Mouse (Mus musculus) liver, embryonic 16.5 days (tissue): ENCODE measurements at regions not wholly inside any gene's neighbourhood (a gene's known extent, or its start where the extent isn't known, plus 50 kb on each side); places are given as distances from the start of the nearest gene placed in this dataset.
"Not testable (repeated sequence)": the region's sequence is repeated elsewhere in the genome, so short reads cannot be mapped to it uniquely, and the experiment has no call there.

Experiments
- ATAC-seq: fragments of 200-750 bp; cut with Nextera tagmentation; 2 replicates; pipeline ENCODE4 v1.8.0; 2017; ENCODE audit warnings: low read depth, mild to moderate bottlenecking, moderate number of reproducible peaks, moderate library complexity
- H3K27ac ChIP-seq: fragments of 300-500 bp; sonication (generic); 2 replicates; pipeline ENCODE4 v1.5.1; 2014; ENCODE audit warnings: mild to moderate bottlenecking, low read length
- H3K27me3 ChIP-seq: fragments of 300-500 bp; sonication (generic); 2 replicates; pipeline ENCODE4 v1.6.1; 2014; ENCODE audit warnings: low read depth, low read length, mixed read lengths; ENCODE audit not compliant: control insufficient read depth, insufficient read depth
- H3K36me3 ChIP-seq: fragments of 300-500 bp; sonication (generic); 2 replicates; pipeline ENCODE4 v1.6.1; 2014; ENCODE audit warnings: mild to moderate bottlenecking; ENCODE audit not compliant: control insufficient read depth, insufficient read depth
- H3K4me1 ChIP-seq: fragments of 300-500 bp; sonication (generic); 2 replicates; pipeline ENCODE4 v1.6.1; 2014; ENCODE audit warnings: low read depth, low read length, mixed read lengths; ENCODE audit not compliant: control insufficient read depth
- H3K4me2 ChIP-seq: fragments of 300-500 bp; sonication (generic); 2 replicates; pipeline ENCODE4 v1.6.1; 2014; ENCODE audit warnings: low read depth, low read length, mixed read lengths
- H3K4me3 ChIP-seq: fragments of 300-500 bp; sonication (generic); 2 replicates; pipeline ENCODE4 v1.5.1; 2014; ENCODE audit warnings: low read depth, mild to moderate bottlenecking, low read length
- H3K9ac ChIP-seq: fragments of 300-500 bp; sonication (generic); 2 replicates; pipeline ENCODE4 v1.6.1; 2014; ENCODE audit warnings: low read depth, low read length
- H3K9me3 ChIP-seq: fragments of 300-500 bp; sonication (generic); replicated peaks from 2 replicates; pipeline ENCODE4 v1.6.1; 2016; ENCODE audit warnings: low read length; ENCODE audit not compliant: control insufficient read depth
- WGBS: fragments of 180-500 bp; shearing (Covaris S2); extraction: QIAGEN DNeasy Blood & Tissue Kit; methylation state at CpG from one replicate; pipeline ENCODE4 v1.1.7; 2014; ENCODE audit not compliant: insufficient replicate concordance; 5-methylcytosine and 5-hydroxymethylcytosine counted together

DNA sequence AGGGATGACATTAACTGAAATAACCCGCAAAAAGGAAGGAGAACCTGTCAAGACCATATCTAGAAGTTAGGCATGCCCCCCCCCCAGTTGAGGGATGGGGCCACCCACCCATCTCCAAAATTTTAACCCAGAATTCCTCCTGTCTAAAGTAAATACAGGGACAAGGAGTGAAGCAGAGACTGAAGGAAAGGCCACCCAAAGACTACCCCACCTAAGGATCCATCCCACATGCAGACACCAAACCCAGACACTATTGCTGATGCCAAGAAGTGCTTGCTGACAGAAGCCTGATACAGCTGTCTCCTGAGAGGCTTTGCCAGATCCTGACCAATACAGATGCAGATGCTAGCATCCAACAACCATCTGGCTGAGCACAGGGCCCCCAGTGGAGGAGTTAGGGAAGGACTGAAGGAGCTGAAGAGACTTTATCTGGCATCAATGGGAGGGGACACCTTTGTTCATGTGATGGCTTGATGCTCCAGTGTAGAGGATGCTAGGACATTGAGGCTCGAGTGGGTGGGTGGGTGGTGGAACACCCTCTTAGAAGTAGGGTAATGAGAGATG lies 379.2 kb upstream of the Ercc4 start:
- not testable (repeated sequence) for H3K27ac ChIP-seq, ATAC-seq, H3K9ac ChIP-seq, H3K9me3 ChIP-seq, H3K4me3 ChIP-seq, H3K27me3 ChIP-seq, H3K36me3 ChIP-seq, H3K4me1 ChIP-seq, H3K4me2 ChIP-seq
- WGBS, result 46% methylated on average over 2 of the region's 2 CpGs

DNA sequence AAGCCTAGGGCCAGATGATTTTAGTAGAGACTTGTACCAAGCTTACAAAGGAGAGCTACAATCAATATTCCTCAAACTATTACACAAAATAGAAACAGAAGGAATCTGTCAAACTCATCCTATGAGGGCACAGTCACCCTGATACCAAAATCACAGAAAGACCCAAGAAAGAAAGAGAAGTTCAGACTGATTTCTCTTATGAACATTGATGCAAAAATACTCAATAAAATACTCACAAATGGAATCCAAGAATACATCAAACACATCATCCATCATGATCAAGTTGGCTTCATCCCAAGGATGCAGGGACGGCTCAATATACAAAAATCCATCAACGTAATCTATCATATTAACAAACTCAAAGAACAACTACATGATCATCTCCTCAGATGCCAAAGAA lies 377.9 kb upstream of the Ercc4 start:
- H3K4me3 ChIP-seq, result no peak overlapping the region
- 64% methylated on average over 2 of the region's 2 CpGs for WGBS
- no peaks in the 10 kb centered on the region for H3K36me3 ChIP-seq
- H3K9ac ChIP-seq, result no peak overlapping the region
- no peaks in the 10 kb centered on the region for H3K27me3 ChIP-seq
- no peaks in the 10 kb centered on the region for H3K4me1 ChIP-seq
- no peak overlapping the region for H3K27ac ChIP-seq
- no peak overlapping the region for H3K4me2 ChIP-seq
- ATAC-seq, result no peak
- no peaks in the 10 kb centered on the region for H3K9me3 ChIP-seq

DNA sequence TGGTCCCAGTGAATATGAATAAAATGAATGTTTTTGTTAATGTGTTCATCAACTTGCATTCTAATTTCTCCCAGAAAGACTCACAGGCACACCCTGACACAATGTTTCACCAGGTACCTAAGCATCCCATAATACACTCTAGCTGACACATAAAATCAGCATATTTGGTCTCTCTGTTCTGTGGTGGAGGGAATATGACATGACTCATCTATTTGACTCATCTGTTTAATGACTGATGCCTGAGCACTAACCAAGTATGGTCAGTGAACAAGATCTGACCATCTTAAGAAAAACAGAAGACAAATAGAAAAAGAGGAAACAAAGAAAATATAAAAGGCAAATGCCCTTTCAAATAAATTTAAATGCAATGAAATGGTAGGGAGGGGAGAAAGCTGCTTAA lies 367.0 kb upstream of the Ercc4 start:
- H3K36me3 ChIP-seq, result no peaks in the 10 kb centered on the region
- H3K27me3 ChIP-seq, result no peaks in the 10 kb centered on the region
- H3K4me3 ChIP-seq, result no peak overlapping the region
- no peaks in the 10 kb centered on the region for H3K9me3 ChIP-seq
- no peak for ATAC-seq
- H3K4me1 ChIP-seq, result no peaks in the 10 kb centered on the region
- no peak overlapping the region for H3K9ac ChIP-seq
- H3K4me2 ChIP-seq, result no peak overlapping the region
- no peak overlapping the region for H3K27ac ChIP-seq

DNA sequence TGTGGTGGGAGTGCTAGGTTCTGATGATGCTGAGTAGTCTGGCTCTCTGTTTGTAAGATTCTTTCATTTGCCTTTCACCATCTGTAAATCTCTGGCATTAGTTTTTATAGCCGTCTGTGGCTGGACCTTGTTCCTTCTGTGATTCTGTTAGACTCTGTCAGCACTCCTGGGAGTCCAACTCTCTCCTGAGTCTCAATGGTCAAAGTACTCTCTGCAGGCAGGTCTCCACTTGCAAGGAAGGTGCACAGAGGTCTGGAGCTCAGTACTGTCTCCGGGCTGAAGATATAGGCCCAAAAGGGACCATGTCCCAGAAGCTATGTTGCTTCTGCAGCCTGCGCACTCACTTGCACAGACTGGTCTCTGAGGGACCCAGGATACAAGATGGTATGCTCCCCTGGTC lies 356.3 kb upstream of the Ercc4 start:
- H3K9me3 ChIP-seq, result no peaks in the 10 kb centered on the region
- H3K36me3 ChIP-seq, result no peaks in the 10 kb centered on the region
- H3K4me2 ChIP-seq, result no peak overlapping the region
- H3K27me3 ChIP-seq, result no peaks in the 10 kb centered on the region
- H3K9ac ChIP-seq, result no peak overlapping the region
- H3K4me1 ChIP-seq, result no peaks in the 10 kb centered on the region
- no peak overlapping the region for H3K4me3 ChIP-seq
- no peak overlapping the region for H3K27ac ChIP-seq
- no peak for ATAC-seq
- WGBS, result 65% methylated on average over 3 of the region's 3 CpGs

DNA sequence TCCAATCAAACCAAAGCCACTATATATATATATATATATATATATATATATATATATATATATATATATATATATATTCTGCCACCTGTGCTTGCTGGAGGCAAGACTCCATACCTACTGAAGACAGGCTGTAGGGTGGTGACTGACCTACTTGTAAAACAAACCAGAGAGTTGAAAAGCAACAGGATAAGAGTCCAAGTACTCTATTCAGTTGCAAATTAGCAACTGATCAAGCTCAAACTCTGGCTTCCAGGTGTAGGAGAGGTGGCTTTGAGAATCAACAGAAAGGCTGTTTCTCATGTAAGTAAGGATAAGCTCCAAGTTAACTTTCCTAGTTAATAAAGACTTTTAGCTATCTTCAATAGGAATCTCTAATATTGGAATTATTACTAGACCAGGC lies 355.1 kb upstream of the Ercc4 start:
- no peak overlapping the region for H3K4me2 ChIP-seq
- H3K9me3 ChIP-seq, result no peaks in the 10 kb centered on the region
- no peak for ATAC-seq
- H3K4me3 ChIP-seq, result no peak overlapping the region
- H3K27ac ChIP-seq, result no peak overlapping the region
- no peaks in the 10 kb centered on the region for H3K36me3 ChIP-seq
- no peaks in the 10 kb centered on the region for H3K4me1 ChIP-seq
- H3K9ac ChIP-seq, result no peak overlapping the region
- H3K27me3 ChIP-seq, result no peaks in the 10 kb centered on the region

DNA sequence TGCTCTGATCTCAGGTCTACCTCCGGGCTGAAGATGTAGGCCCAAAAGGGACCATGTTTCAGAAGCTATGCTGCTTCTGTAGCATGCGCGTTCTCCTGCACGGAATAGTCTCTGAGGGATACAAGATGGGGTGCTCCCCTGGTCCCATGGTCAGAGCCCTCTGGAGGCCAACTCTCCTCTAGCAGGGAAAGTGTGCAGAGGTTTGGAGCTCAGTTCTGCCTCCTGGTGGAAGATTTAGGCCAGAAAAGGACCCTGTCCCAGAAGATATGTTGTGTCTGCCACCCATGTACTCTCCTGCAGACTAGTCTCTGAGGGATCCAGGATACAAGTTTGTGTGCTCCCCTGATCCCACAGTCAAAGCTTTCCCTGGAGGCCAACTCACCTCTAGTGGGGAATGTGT lies 350.9 kb upstream of the Ercc4 start:
- Histone ChIP-seq H3K27me3 (no peaks in the 10 kb centered on the region), H3K36me3 (no peaks in the 10 kb centered on the region), H3K4me3 (no peak overlapping the region), H3K27ac (no peak overlapping the region), H3K9ac (no peak overlapping the region), H3K4me2 (no peak overlapping the region), H3K4me1 (no peaks in the 10 kb centered on the region), H3K9me3 (no peaks in the 10 kb centered on the region)
- 75% methylated on average over 4 of the region's 4 CpGs for WGBS
- no peak for ATAC-seq

DNA sequence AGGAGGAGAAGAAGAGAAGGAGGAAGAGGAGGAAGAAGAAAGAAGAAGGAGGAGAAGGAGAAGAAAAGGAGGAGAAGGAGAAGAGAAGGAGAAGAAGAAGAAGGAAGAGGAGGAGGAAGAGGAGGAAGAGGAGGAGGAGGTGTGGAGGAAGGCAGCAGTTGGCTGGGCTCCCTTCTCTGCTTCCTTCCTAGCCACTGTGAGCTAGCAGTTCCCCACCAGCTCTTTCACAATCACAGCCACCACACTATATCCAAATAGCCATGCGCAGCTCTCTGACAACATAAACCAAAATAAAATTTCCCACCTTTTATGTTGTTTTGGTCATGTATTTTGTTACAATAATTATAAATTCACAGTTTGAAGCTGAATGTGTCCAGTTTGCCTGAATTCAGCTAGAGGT lies 345.3 kb upstream of the Ercc4 start:
- Histone ChIP-seq H3K27me3 (no peaks in the 10 kb centered on the region), H3K9me3 (no peaks in the 10 kb centered on the region), H3K9ac (no peak overlapping the region), H3K4me3 (no peak overlapping the region), H3K27ac (no peak overlapping the region), H3K4me2 (no peak overlapping the region), H3K36me3 (no peaks in the 10 kb centered on the region), H3K4me1 (no peaks in the 10 kb centered on the region)
- 59% methylated on average over 1 of the region's 1 CpGs for WGBS
- no peak for ATAC-seq

DNA sequence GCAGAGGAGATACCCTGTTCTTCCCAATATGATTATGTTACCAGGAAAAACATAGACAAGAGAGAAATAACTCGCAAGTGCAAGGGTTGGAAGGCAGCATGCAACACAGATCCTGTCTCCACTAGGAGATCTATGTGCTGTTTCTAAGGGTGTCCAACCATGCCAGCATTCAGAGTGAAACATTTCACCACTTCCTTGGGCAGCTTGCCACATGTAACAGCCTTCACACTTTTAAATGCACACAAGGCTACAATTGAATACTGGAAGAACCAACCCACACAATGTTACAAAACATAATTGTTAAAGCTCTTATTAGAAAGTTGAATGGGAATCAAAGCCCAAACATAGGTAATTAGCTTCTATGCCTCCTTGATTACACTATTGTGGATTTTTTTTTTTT lies 344.9 kb upstream of the Ercc4 start:
- H3K27me3 ChIP-seq, result no peaks in the 10 kb centered on the region
- H3K4me1 ChIP-seq, result no peaks in the 10 kb centered on the region
- no peaks in the 10 kb centered on the region for H3K36me3 ChIP-seq
- no peak overlapping the region for H3K27ac ChIP-seq
- no peaks in the 10 kb centered on the region for H3K9me3 ChIP-seq
- H3K4me2 ChIP-seq, result no peak overlapping the region
- H3K4me3 ChIP-seq, result no peak overlapping the region
- ATAC-seq, result no peak
- WGBS, result 46% methylated on average over 1 of the region's 1 CpGs
- H3K9ac ChIP-seq, result no peak overlapping the region

DNA sequence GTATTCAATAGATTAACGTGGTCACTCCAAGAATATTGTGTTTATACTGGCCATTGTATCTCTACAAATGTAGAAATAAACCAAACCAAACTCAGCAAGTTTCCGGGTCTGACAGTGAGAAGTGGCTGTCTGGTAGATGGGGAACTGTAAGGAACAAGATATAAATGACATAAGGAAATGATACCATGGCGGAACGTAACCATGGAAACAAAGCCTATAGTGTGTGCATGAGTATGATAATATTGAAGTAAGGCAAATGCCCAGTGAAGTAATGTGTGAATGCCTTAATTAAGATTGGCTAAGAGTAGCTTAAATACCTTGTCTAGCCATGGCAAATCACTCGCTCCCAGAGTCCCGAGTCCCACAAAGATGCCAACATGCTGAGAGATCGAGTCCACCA lies 342.6 kb upstream of the Ercc4 start:
- no peaks in the 10 kb centered on the region for H3K27me3 ChIP-seq
- H3K4me3 ChIP-seq, result no peak overlapping the region
- H3K9me3 ChIP-seq, result no peaks in the 10 kb centered on the region
- H3K4me1 ChIP-seq, result no peaks in the 10 kb centered on the region
- no peaks in the 10 kb centered on the region for H3K36me3 ChIP-seq
- no peak overlapping the region for H3K27ac ChIP-seq
- 66% methylated on average over 7 of the region's 7 CpGs for WGBS
- no peak for ATAC-seq
- no peak overlapping the region for H3K4me2 ChIP-seq
- H3K9ac ChIP-seq, result no peak overlapping the region
